Mouse (Mus musculus) liver, adult 2 months (tissue): Measurements from ENCODE around the gene Vsig2. TPM values are rescaled to one million over a fixed set of nuclear protein-coding genes. Genes with fewer than 3 reads are reported as not detected.

Source experiments
- DNase-seq: peaks from one replicate; pipeline ENCODE4 v3.0.0-alpha.2; 2011; ENCODE audit warnings: low read depth, low spot score; ENCODE audit errors: extremely low read depth
- H3K27ac ChIP-seq: fragments of 200-500 bp; replicated peaks from 2 replicates; pipeline ENCODE4 v1.5.1; 2012; ENCODE audit warnings: low read depth, mild to moderate bottlenecking, control low read depth, inconsistent platforms, low read length; ENCODE audit not compliant: insufficient read depth
- H3K27me3 ChIP-seq: fragments of 200-500 bp; 2 replicates; pipeline ENCODE4 v1.6.1; 2012; ENCODE audit warnings: mild to moderate bottlenecking, moderate library complexity, low read length, inconsistent platforms; ENCODE audit not compliant: control insufficient read depth, insufficient read depth
- H3K36me3 ChIP-seq: fragments of 200-500 bp; 2 replicates; pipeline ENCODE4 v1.6.1; 2012; ENCODE audit warnings: low read length, inconsistent platforms; ENCODE audit not compliant: control insufficient read depth, insufficient read depth
- H3K4me1 ChIP-seq: fragments of 200-500 bp; 2 replicates; pipeline ENCODE4 v1.6.1; 2011; ENCODE audit warnings: low read length; ENCODE audit not compliant: control insufficient read depth, insufficient read depth
- H3K4me3 ChIP-seq: fragments of 200-500 bp; 2 replicates; pipeline ENCODE4 v1.5.1; 2011; ENCODE audit warnings: low read depth, mild to moderate bottlenecking, control low read depth, low read length, moderate library complexity; ENCODE audit not compliant: insufficient read depth
- H3K79me2 ChIP-seq: fragments of 200-500 bp; 2 replicates; pipeline ENCODE4 v1.6.1; 2012; ENCODE audit warnings: inconsistent platforms, mild to moderate bottlenecking, low read length, moderate library complexity; ENCODE audit not compliant: control insufficient read depth, insufficient read depth
- H3K9ac ChIP-seq: fragments of 200-500 bp; 2 replicates; pipeline ENCODE4 v1.6.1; 2012; ENCODE audit warnings: low read depth, mild to moderate bottlenecking, control low read depth, inconsistent platforms, low read length
- CTCF ChIP-seq: fragments of 200-500 bp; IDR thresholded peaks from 2 replicates; pipeline ENCODE4 v1.5.1; 2011; ENCODE audit warnings: low read depth, low read length, control low read depth
- POLR2A ChIP-seq: fragments of 200-500 bp; IDR thresholded peaks from 2 replicates; pipeline ENCODE4 v1.6.1; 2011; ENCODE audit warnings: low read length, control low read depth; ENCODE audit not compliant: insufficient read depth; ENCODE audit errors: extremely low read depth
- WGBS: fragments of 180-500 bp; shearing (Covaris S2); methylation state at CpG from one replicate; pipeline ENCODE4 v1.1.7; 2018; 5-methylcytosine and 5-hydroxymethylcytosine counted together
- polyA plus RNA-seq: library from polyadenylated mRNA; depleted of rRNA; stranded (reverse); fragments of >200 nt; gene quantifications from 2 replicates; pipeline ENCODE4 v1.2.3, GENCODE M21; 2012; rRNA removed
- total RNA-seq: library from RNA; depleted of rRNA; stranded (reverse); fragments of >200 nt; gene quantifications from 2 replicates; pipeline ENCODE4 v1.2.3, GENCODE M21; 2014; rRNA removed

Gene Vsig2
- total and polyA plus RNA-seq, 2 experiments = 1.5 TPM

GRCm38 (mm10) chr9:37593690-37594089 is 54.6 kb downstream of the Vsig2 start:
- 95% methylated on average over 3 of the region's 3 CpGs for WGBS
- DNase-seq = no peak
- Histone ChIP-seq H3K79me2 (no peaks in the 10 kb centered on the region), H3K9ac (no peak overlapping the region), H3K27ac (no peak overlapping the region), H3K36me3 (no peaks in the 10 kb centered on the region), H3K27me3 (no peaks in the 10 kb centered on the region), H3K4me1 (no peaks in the 10 kb centered on the region), H3K4me3 (no peak overlapping the region)
- no peak for TF ChIP-seq POLR2A
- TF ChIP-seq CTCF = no peak

Other genes starting within 250 kb of the Vsig2 start
- 1.9 and 2.1 TPM in 2 replicates for gene Ccdc15, start 190.8 kb upstream of the Vsig2 start, total RNA-seq
- gene Ccdc15, start 190.8 kb upstream of the Vsig2 start, polyA plus RNA-seq = 0.35 and 0.59 TPM in 2 replicates
- gene Hepacam, start 171.9 kb upstream of the Vsig2 start, total RNA-seq = not detected in 2 replicates
- gene Hepacam, start 171.9 kb upstream of the Vsig2 start, polyA plus RNA-seq = 0.02 TPM in 1 of 2 replicates, not detected in the other
- 3.6 and 6.8 TPM in 2 replicates for gene Robo4, start 137.4 kb upstream of the Vsig2 start, total RNA-seq
- 5.0 and 7.4 TPM in 2 replicates for gene Robo4, start 137.4 kb upstream of the Vsig2 start, polyA plus RNA-seq
- gene Robo3, start 106.0 kb upstream of the Vsig2 start, total RNA-seq = 0.07 TPM in 1 of 2 replicates, not detected in the other
- 0.41 and 0.67 TPM in 2 replicates for gene Robo3, start 106.0 kb upstream of the Vsig2 start, polyA plus RNA-seq
- gene Msantd2, start 49.9 kb upstream of the Vsig2 start, total RNA-seq = 10.3 and 11.7 TPM in 2 replicates
- 8.3 and 16.2 TPM in 2 replicates for gene Msantd2, start 49.9 kb upstream of the Vsig2 start, polyA plus RNA-seq
- 7.7 and 13.5 TPM in 2 replicates for gene Esam, start 11.2 kb upstream of the Vsig2 start, total RNA-seq
- gene Esam, start 11.2 kb upstream of the Vsig2 start, polyA plus RNA-seq = 6.3 and 8.8 TPM in 2 replicates
- 0.09 TPM in 1 of 2 replicates, not detected in the other for gene Nrgn, start 13.6 kb downstream of the Vsig2 start, total RNA-seq
- 0.25 and 0.86 TPM in 2 replicates for gene Nrgn, start 13.6 kb downstream of the Vsig2 start, polyA plus RNA-seq
- gene Siae, start 16.4 kb downstream of the Vsig2 start, total RNA-seq = 27.5 and 27.9 TPM in 2 replicates
- gene Siae, start 16.4 kb downstream of the Vsig2 start, polyA plus RNA-seq = 17.4 and 17.7 TPM in 2 replicates
- gene Spa17, start 74.5 kb downstream of the Vsig2 start, total RNA-seq = 0.27 and 0.55 TPM in 2 replicates
- 0.13 TPM in 1 of 2 replicates, not detected in the other for gene Spa17, start 74.5 kb downstream of the Vsig2 start, polyA plus RNA-seq
- gene Tbrg1, start 118.1 kb downstream of the Vsig2 start, total RNA-seq = 35.0 and 35.8 TPM in 2 replicates
- 19.2 and 23.8 TPM in 2 replicates for gene Tbrg1, start 118.1 kb downstream of the Vsig2 start, polyA plus RNA-seq
- gene Panx3, start 130.0 kb downstream of the Vsig2 start, total RNA-seq = not detected in 2 replicates
- gene Panx3, start 130.0 kb downstream of the Vsig2 start, polyA plus RNA-seq = not detected in 2 replicates
- gene Olfr160, start 177.0 kb downstream of the Vsig2 start, total RNA-seq = not detected in 2 replicates
- not detected in 2 replicates for gene Olfr160, start 177.0 kb downstream of the Vsig2 start, polyA plus RNA-seq
- not detected in 2 replicates for gene Olfr874, start 205.9 kb downstream of the Vsig2 start, total RNA-seq
- not detected in 2 replicates for gene Olfr874, start 205.9 kb downstream of the Vsig2 start, polyA plus RNA-seq
- not detected in 2 replicates for gene Olfr875, start 232.6 kb downstream of the Vsig2 start, total RNA-seq
- gene Olfr875, start 232.6 kb downstream of the Vsig2 start, polyA plus RNA-seq = not detected in 2 replicates